Mouse (Mus musculus) spleen, adult 2 months (tissue): ENCODE results near the gene Ppp4r1.

ENCODE experiments used
- CTCF ChIP-seq: fragments of 200-500 bp; IDR thresholded peaks from 2 replicates; pipeline ENCODE4 v1.5.1; 2011; ENCODE audit warnings: mild to moderate bottlenecking, inconsistent platforms; ENCODE audit not compliant: insufficient read depth, insufficient read length, insufficient replicate concordance; ENCODE audit errors: extremely low read depth
- POLR2A ChIP-seq: fragments of 200-500 bp; IDR thresholded peaks from 2 replicates; pipeline ENCODE4 v1.6.1; 2011; ENCODE audit warnings: low read depth, low read length, inconsistent platforms

DNA sequence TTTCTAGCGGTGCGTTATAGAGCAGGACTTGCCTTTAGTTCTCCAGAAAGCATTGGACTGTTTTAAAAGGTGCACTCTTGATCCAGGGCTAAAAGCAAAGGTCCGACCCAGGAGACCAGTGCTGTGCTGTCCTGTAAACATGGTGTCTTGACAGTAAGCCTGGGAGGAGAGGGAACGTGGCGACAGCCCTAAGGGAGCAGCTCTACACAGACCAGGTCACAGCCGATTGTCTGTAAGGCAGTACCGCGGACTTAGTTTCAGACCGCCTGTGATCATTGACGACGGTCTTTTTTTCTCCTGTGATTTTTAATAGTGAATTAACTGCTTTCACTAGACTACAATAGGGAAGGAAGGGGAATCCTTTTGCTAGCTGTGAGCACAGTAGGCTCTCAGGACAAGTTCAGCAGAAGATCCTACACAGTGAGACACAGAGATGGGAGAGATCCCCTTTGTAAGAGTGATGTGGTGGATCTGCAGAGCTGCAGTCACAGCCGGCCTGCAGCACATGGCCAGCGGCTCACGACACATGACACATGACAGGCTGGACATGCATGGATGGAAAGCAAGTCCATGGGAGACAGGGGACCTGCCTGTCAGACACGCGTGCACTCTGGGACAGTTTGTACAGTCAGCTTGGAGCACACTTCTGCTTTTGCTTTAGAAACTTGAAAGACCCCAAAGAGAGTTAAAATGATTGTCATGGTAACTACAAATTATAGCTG lies 44.9 kb downstream of the Ppp4r1 start:
- TF ChIP-seq POLR2A (no peak), CTCF (no peak)
